Mouse (Mus musculus): ENCODE measurements at regions not wholly inside any gene's neighbourhood (a gene's known extent, or its start where the extent isn't known, plus 50 kb on each side); places are given as distances from the start of the nearest gene placed in this dataset.
A peak's percentile ranks its signal among the peaks of the same experiment; 100 is the strongest.

- H3K4me2 ChIP-seq (ENCODE audit: low read length) = no peak overlapping the region
- TF ChIP-seq CTCF (IDR thresholded peaks at IDR 0.05; ENCODE audit: low read depth) = no peak
- H3K27ac ChIP-seq = no peak overlapping the region
- no peak for DNase-seq (ENCODE audit: low spot score)
- no peak overlapping the region for H3K4me3 ChIP-seq (replicated peaks; ENCODE audit: low read depth, low read length)
- H3K9ac ChIP-seq (ENCODE audit: low read depth, low read length) = no peak overlapping the region
- no peaks in the 10 kb centered on the region for H3K4me1 ChIP-seq (replicated peaks; ENCODE audit: insufficient read depth, low read length)
- H3K27me3 ChIP-seq (ENCODE audit: insufficient read depth, low read length) = no peaks in the 10 kb centered on the region
- H3K36me3 ChIP-seq (ENCODE audit: insufficient read depth, low read length) = no peaks in the 10 kb centered on the region
- no peaks in the 10 kb centered on the region for H3K9me3 ChIP-seq (replicated peaks; ENCODE audit: low read length)
- no peak for ATAC-seq (replicated peaks; ENCODE audit: low FRiP score, low read depth)
- WGBS = 92% methylated on average over 8 of the region's 8 CpGs
These were observed 354.9 kb downstream of the Med10 start for GRCm38 (mm10) chr13:70156975-70157588.

GRCm38 (mm10) chr13:70159065-70159464 is 356.9 kb downstream of the Med10 start:
- Histone ChIP-seq H3K27me3 (ENCODE audit: insufficient read depth, low read length) (no peaks in the 10 kb centered on the region), H3K9me3 (replicated peaks; ENCODE audit: low read length) (no peaks in the 10 kb centered on the region), H3K36me3 (ENCODE audit: insufficient read depth, low read length) (no peaks in the 10 kb centered on the region), H3K4me2 (ENCODE audit: low read length) (no peak overlapping the region), H3K27ac (no peak overlapping the region), H3K9ac (ENCODE audit: low read depth, low read length) (no peak overlapping the region), H3K4me1 (replicated peaks; ENCODE audit: insufficient read depth, low read length) (no peaks in the 10 kb centered on the region), H3K4me3 (replicated peaks; ENCODE audit: low read depth, low read length) (no peak overlapping the region)
- WGBS = 60% methylated on average over 3 of the region's 3 CpGs
- ATAC-seq (replicated peaks; ENCODE audit: low FRiP score, low read depth) = no peak
- peak; percentile 10 for DNase-seq (ENCODE audit: low spot score)
- TF ChIP-seq CTCF (IDR thresholded peaks at IDR 0.05; ENCODE audit: low read depth) = no peak

GRCm38 (mm10) chr13:70159604-70160003 is 357.4 kb downstream of the Med10 start:
- no peaks in the 10 kb centered on the region for H3K4me1 ChIP-seq (replicated peaks; ENCODE audit: insufficient read depth, low read length)
- ATAC-seq (replicated peaks; ENCODE audit: low FRiP score, low read depth) = no peak
- no peak for TF ChIP-seq CTCF (IDR thresholded peaks at IDR 0.05; ENCODE audit: low read depth)
- 34% methylated on average over 6 of the region's 6 CpGs for WGBS
- H3K9me3 ChIP-seq (replicated peaks; ENCODE audit: low read length) = no peaks in the 10 kb centered on the region
- DNase-seq (ENCODE audit: low spot score) = peak; percentile 21
- H3K36me3 ChIP-seq (ENCODE audit: insufficient read depth, low read length) = no peaks in the 10 kb centered on the region
- H3K9ac ChIP-seq (ENCODE audit: low read depth, low read length) = no peak overlapping the region
- H3K4me2 ChIP-seq (ENCODE audit: low read length) = no peak overlapping the region
- H3K4me3 ChIP-seq (replicated peaks; ENCODE audit: low read depth, low read length) = no peak overlapping the region
- H3K27ac ChIP-seq = no peak overlapping the region
- no peaks in the 10 kb centered on the region for H3K27me3 ChIP-seq (ENCODE audit: insufficient read depth, low read length)

DNA sequence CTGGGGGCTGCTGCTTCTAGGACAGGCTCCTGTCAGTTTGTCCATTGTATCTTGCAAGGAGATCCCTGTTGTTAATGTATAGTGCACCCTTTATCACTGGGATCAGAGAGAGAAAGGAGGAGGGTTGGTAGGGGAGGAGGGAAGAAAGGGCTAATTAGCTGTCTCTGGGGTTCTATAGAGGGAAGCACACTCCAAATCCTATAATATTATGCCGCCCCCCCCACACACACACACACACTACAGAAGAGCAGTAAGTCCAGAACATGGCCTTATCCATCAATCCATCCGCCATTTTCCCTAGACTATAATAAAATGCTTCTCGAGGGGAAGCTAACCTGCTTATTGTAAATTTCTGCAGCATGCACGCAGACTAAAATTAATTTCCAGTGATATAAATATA is 359.9 kb downstream of the Med10 start:
- H3K27ac ChIP-seq = no peak overlapping the region
- TF ChIP-seq CTCF (IDR thresholded peaks at IDR 0.05; ENCODE audit: low read depth) = no peak
- H3K4me1 ChIP-seq (replicated peaks; ENCODE audit: insufficient read depth, low read length) = no peaks in the 10 kb centered on the region
- no peak overlapping the region for H3K4me3 ChIP-seq (replicated peaks; ENCODE audit: low read depth, low read length)
- H3K4me2 ChIP-seq (ENCODE audit: low read length) = no peak overlapping the region
- H3K27me3 ChIP-seq (ENCODE audit: insufficient read depth, low read length) = no peaks in the 10 kb centered on the region
- no peak overlapping the region for H3K9ac ChIP-seq (ENCODE audit: low read depth, low read length)
- 87% methylated on average over 4 of the region's 4 CpGs for WGBS
- no peak for ATAC-seq (replicated peaks; ENCODE audit: low FRiP score, low read depth)
- H3K36me3 ChIP-seq (ENCODE audit: insufficient read depth, low read length) = no peaks in the 10 kb centered on the region
- no peak for DNase-seq (ENCODE audit: low spot score)
- no peaks in the 10 kb centered on the region for H3K9me3 ChIP-seq (replicated peaks; ENCODE audit: low read length)

- ATAC-seq (replicated peaks; ENCODE audit: low FRiP score, low read depth) (no peak), DNase-seq (ENCODE audit: low spot score) (no peak)
- Histone ChIP-seq H3K9ac (ENCODE audit: low read depth, low read length) (no peak overlapping the region), H3K9me3 (replicated peaks; ENCODE audit: low read length) (no peaks in the 10 kb centered on the region), H3K4me1 (replicated peaks; ENCODE audit: insufficient read depth, low read length) (no peaks in the 10 kb centered on the region), H3K27me3 (ENCODE audit: insufficient read depth, low read length) (no peaks in the 10 kb centered on the region), H3K36me3 (ENCODE audit: insufficient read depth, low read length) (no peaks in the 10 kb centered on the region), H3K4me2 (ENCODE audit: low read length) (no peak overlapping the region), H3K4me3 (replicated peaks; ENCODE audit: low read depth, low read length) (no peak overlapping the region), H3K27ac (no peak overlapping the region)
- no peak for TF ChIP-seq CTCF (IDR thresholded peaks at IDR 0.05; ENCODE audit: low read depth)
- 63% methylated on average over 15 of the region's 15 CpGs for WGBS
These were observed 363.5 kb downstream of the Med10 start for GRCm38 (mm10) chr13:70165511-70166225.

DNA sequence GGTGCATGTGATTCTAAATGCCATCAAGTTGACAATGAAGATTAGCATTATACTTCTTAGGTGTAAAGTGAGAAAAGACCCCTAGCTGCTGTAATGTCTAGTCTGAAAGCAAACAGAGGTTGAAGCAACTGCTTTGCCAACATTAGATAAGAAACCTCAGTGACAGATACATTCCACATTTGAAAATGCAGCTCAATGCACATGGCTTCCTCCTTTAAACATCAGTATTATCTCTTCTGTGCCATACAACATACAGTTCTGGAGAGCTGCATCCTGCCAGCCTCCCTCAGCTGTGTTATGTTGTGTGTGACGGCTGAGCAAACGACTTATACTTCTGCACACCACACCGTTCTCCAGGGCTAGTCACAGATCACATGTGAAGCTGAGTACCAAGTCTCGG is 365.6 kb downstream of the Med10 start:
- Histone ChIP-seq H3K4me2 (ENCODE audit: low read length) (no peak overlapping the region), H3K4me1 (replicated peaks; ENCODE audit: insufficient read depth, low read length) (no peaks in the 10 kb centered on the region), H3K36me3 (ENCODE audit: insufficient read depth, low read length) (no peaks in the 10 kb centered on the region), H3K27me3 (ENCODE audit: insufficient read depth, low read length) (no peaks in the 10 kb centered on the region), H3K9ac (ENCODE audit: low read depth, low read length) (no peak overlapping the region), H3K27ac (no peak overlapping the region), H3K4me3 (replicated peaks; ENCODE audit: low read depth, low read length) (no peak overlapping the region), H3K9me3 (replicated peaks; ENCODE audit: low read length) (no peaks in the 10 kb centered on the region)
- 68% methylated on average over 4 of the region's 4 CpGs for WGBS
- no peak for ATAC-seq (replicated peaks; ENCODE audit: low FRiP score, low read depth)
- no peak for TF ChIP-seq CTCF (IDR thresholded peaks at IDR 0.05; ENCODE audit: low read depth)
- DNase-seq (ENCODE audit: low spot score) = no peak

All from kidney, postnatal 0 days (tissue).